Mouse (Mus musculus) thymus, adult 2 months (tissue): Measurements from ENCODE around the gene Ttc16. TPM values are rescaled to one million over a fixed set of nuclear protein-coding genes. Genes with fewer than 3 reads are reported as not detected.

ENCODE experiments used
- DNase-seq: peaks from one replicate; pipeline ENCODE4 v3.0.0; 2021
- H3K27ac ChIP-seq: fragments of 200-500 bp; 2 replicates; pipeline ENCODE4 v1.5.1; 2012; ENCODE audit warnings: low read length, control low read depth; ENCODE audit not compliant: control insufficient read depth, insufficient read depth
- H3K27me3 ChIP-seq: fragments of 200-500 bp; 2 replicates; pipeline ENCODE4 v1.6.1; 2012; ENCODE audit warnings: mild to moderate bottlenecking, low read length, moderate library complexity, mixed read lengths; ENCODE audit not compliant: control insufficient read depth, insufficient read depth
- H3K36me3 ChIP-seq: fragments of 200-500 bp; 2 replicates; pipeline ENCODE4 v1.6.1; 2012; ENCODE audit warnings: mild to moderate bottlenecking, low read length, moderate library complexity; ENCODE audit not compliant: control insufficient read depth, insufficient read depth
- H3K4me1 ChIP-seq: fragments of 200-500 bp; replicated peaks from 2 replicates; pipeline ENCODE4 v1.6.1; 2012; ENCODE audit warnings: low read length; ENCODE audit not compliant: control insufficient read depth, insufficient read depth
- H3K4me3 ChIP-seq: fragments of 200-500 bp; 2 replicates; pipeline ENCODE4 v1.5.1; 2012; ENCODE audit warnings: mild to moderate bottlenecking, low read length, control low read depth, moderate library complexity; ENCODE audit not compliant: control insufficient read depth, insufficient read depth
- CTCF ChIP-seq: fragments of 200-500 bp; IDR thresholded peaks from 2 replicates; pipeline ENCODE4 v1.5.1; 2012; ENCODE audit warnings: mild to moderate bottlenecking, control low read depth, low read length, moderate library complexity, borderline replicate concordance; ENCODE audit not compliant: control insufficient read depth, poor library complexity, insufficient read depth; ENCODE audit errors: extremely low read depth
- POLR2A ChIP-seq: fragments of 200-500 bp; IDR thresholded peaks from 2 replicates; pipeline ENCODE4 v1.6.1; 2012; ENCODE audit warnings: mild to moderate bottlenecking, low read length, control low read depth, moderate library complexity; ENCODE audit not compliant: control insufficient read depth, poor library complexity, insufficient read depth; ENCODE audit errors: extremely low read depth
- WGBS: fragments of 180-500 bp; shearing (Covaris S2); methylation state at CpG from one replicate; pipeline ENCODE4 v1.1.7; 2018; 5-methylcytosine and 5-hydroxymethylcytosine counted together
- polyA plus RNA-seq: library from polyadenylated mRNA; depleted of rRNA; stranded (reverse); fragments of >200 nt; gene quantifications from 2 replicates; pipeline ENCODE4 v1.2.3, GENCODE M21; 2012

Ttc16 gene
- polyA plus RNA-seq, 1 experiment: 2.3 TPM

GRCm38 (mm10) chr2:32714117-32714986, 61.1 kb downstream of the Ttc16 start:
- WGBS: 35% methylated on average over 11 of the region's 11 CpGs
- no peaks in the 10 kb centered on the region for H3K27me3 ChIP-seq

GRCm38 (mm10) chr2:32712934-32713817, 62.3 kb downstream of the Ttc16 start, which contains the start of gene Cdk9:
TSS of gene Cdk9 (minus strand) at chr2:32713076.
- peak within 1 kb of the TSS; percentile 38 for H3K27ac ChIP-seq
- peak within 1 kb of the TSS; percentile 89 for H3K4me3 ChIP-seq
- DNase-seq: peak; percentile 91
- peaks cover 24% of the 10 kb centered on the region for H3K4me1 ChIP-seq
- peaks cover 21% of the 10 kb centered on the region for H3K36me3 ChIP-seq
- H3K27me3 ChIP-seq: no peaks in the 10 kb centered on the region
- TF ChIP-seq CTCF (peak; percentile 98), POLR2A (no peak; the same call in 1 of the 2 replicates)
- under 1% methylated on average over 68 of the region's 79 CpGs for WGBS

More at GRCm38 (mm10) chr2:32714117-32714986, 61.1 kb downstream of the Ttc16 start:
- TF ChIP-seq POLR2A (no peak), CTCF (no peak)
- Histone ChIP-seq H3K4me1 (peaks cover 34% of the 10 kb centered on the region), H3K27ac (peak overlapping the region; percentile 46), H3K4me3 (no peak overlapping the region), H3K36me3 (peaks cover 11% of the 10 kb centered on the region)
- DNase-seq: no peak

GRCm38 (mm10) chr2:32712586-32712933, 62.9 kb downstream of the Ttc16 start:
- DNase-seq: peak; percentile 96
- Histone ChIP-seq H3K36me3 (peaks cover 27% of the 10 kb centered on the region), H3K27ac (peak overlapping the region; percentile 38), H3K4me3 (peak overlapping the region; percentile 89), H3K4me1 (peaks cover 24% of the 10 kb centered on the region), H3K27me3 (no peaks in the 10 kb centered on the region)
- under 1% methylated on average over 39 of the region's 44 CpGs for WGBS
- TF ChIP-seq POLR2A: peak; percentile 40; the same call in 1 of the 2 replicates
- no peak for TF ChIP-seq CTCF

GRCm38 (mm10) chr2:32712108-32712551, 63.3 kb downstream of the Ttc16 start:
- H3K4me3 ChIP-seq: peak overlapping the region; percentile 89
- under 1% methylated on average over 41 of the region's 41 CpGs for WGBS
- peaks cover 24% of the 10 kb centered on the region for H3K4me1 ChIP-seq
- no peaks in the 10 kb centered on the region for H3K27me3 ChIP-seq
- DNase-seq: peak; percentile 70
- no peak overlapping the region for H3K27ac ChIP-seq
- peaks cover 29% of the 10 kb centered on the region for H3K36me3 ChIP-seq
- TF ChIP-seq POLR2A: no peak; the same call in 1 of the 2 replicates

- no peak for TF ChIP-seq POLR2A
- no peak for TF ChIP-seq CTCF
- Histone ChIP-seq H3K36me3 (peaks cover 35% of the 10 kb centered on the region), H3K4me1 (peaks cover 24% of the 10 kb centered on the region), H3K4me3 (peak overlapping the region; percentile 89), H3K27me3 (no peaks in the 10 kb centered on the region), H3K27ac (no peak overlapping the region)
- no peak for DNase-seq
- 20% methylated on average over 9 of the region's 9 CpGs for WGBS
Measured at GRCm38 (mm10) chr2:32711301-32712056, 64.0 kb downstream of the Ttc16 start.

- TF ChIP-seq POLR2A (no peak), CTCF (no peak)
- H3K27ac ChIP-seq: no peak overlapping the region
- peaks cover 45% of the 10 kb centered on the region for H3K36me3 ChIP-seq
- no peak overlapping the region for H3K4me3 ChIP-seq
- H3K27me3 ChIP-seq: no peaks in the 10 kb centered on the region
- 24% methylated on average over 5 of the region's 5 CpGs for WGBS
- DNase-seq: no peak
- H3K4me1 ChIP-seq: peaks cover 24% of the 10 kb centered on the region
Measured at GRCm38 (mm10) chr2:32710425-32710824, 65.0 kb downstream of the Ttc16 start.
